Mouse (Mus musculus) testis, adult 2 months (tissue): ENCODE data around the gene Pfkm.

Experiments
- CTCF ChIP-seq: fragments of 200-500 bp; IDR thresholded peaks from 2 replicates; pipeline ENCODE4 v1.5.1; 2012; ENCODE audit warnings: low read depth, mild to moderate bottlenecking, inconsistent platforms, low read length, moderate library complexity; ENCODE audit not compliant: control insufficient read depth, insufficient read depth, insufficient replicate concordance
- POLR2A ChIP-seq: fragments of 200-500 bp; IDR thresholded peaks from 2 replicates; pipeline ENCODE4 v1.6.1; 2012; ENCODE audit warnings: low read depth, mild to moderate bottlenecking, inconsistent platforms, low read length, moderate library complexity; ENCODE audit not compliant: control insufficient read depth

DNA sequence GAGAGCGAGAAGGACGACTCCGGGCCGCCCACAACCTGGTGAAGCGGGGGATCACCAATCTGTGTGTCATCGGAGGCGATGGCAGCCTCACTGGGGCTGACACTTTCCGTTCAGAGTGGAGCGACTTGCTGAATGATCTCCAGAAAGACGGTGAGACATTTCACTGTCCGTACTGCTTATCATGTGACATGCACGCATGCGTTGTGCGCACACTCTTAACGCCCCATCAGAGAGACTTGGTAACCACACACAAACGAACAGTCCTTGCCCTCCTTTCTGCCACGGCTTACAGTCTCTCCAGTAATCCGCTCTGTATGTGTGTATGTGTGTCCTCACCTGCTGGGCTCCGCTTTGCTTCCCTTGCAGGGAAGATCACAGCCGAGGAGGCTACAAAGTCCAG, 28.4 kb downstream of the Pfkm start:
- no peak for TF ChIP-seq CTCF
- TF ChIP-seq POLR2A: no peak
